18 mouse cellular contexts compared by ENCODE assay signal in the genomic region with DNA sequence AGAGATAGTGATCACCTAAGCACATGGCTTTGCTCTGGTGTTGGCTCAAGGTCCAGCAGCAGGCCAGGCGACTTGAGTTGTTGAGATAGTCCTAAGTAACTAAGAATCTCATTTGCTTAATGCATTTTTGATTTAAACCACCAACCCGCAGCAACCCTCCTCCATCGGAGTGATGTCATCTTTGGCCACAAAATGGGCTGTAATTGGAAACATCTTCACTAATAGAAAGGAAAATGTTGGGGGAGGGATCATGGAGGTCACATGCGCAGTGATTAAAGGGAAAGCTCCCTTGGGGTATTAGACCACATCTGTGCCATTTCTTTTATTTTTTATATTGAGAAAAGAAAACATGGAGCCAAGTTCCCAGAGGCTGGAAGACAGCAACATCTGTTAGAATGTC.
DNase-seq lines count a peak whose midpoint lies in the region; ATAC-seq lines count a peak whose summit lies in the region.
"Had no signal": no experiment of that assay in that cellular context is flagged by ENCODE, and none has a peak within 500 bp of the region (broad histone marks: within the 10 kb centered on the region; RNA-seq: fewer than 3 reads in every experiment).

No protein-coding gene starts in this region.

- no peak overlapping the region for H3K4me2 ChIP-seq in limb, embryonic 15.5 days
- H3K4me2 ChIP-seq: forebrain, embryonic 15.5 days; midbrain, embryonic 12.5 days had no signal

- 45% methylated on average over 4 of the region's 4 CpGs for WGBS in limb, embryonic 15.5 days

- no peaks in the 10 kb centered on the region for H3K9me3 ChIP-seq in limb, embryonic 15.5 days
- H3K9me3 ChIP-seq: forebrain, embryonic 15.5 days; midbrain, embryonic 12.5 days had no signal

- peak; percentile 35; the same call in 1 of the 2 replicates for ATAC-seq in limb, embryonic 15.5 days (ENCODE audit: insufficient number of reproducible peaks, low FRiP score, low TSS enrichment, low read depth)
- ATAC-seq: activated CD4-positive, CD25-positive, alpha-beta regulatory T cell, adult 4 months; CD4-positive, CD25-positive, alpha-beta regulatory T cell, adult 4 months; forebrain, embryonic 15.5 days; hindbrain, postnatal 0 days had no signal

- intact Hi-C loops in heart, postnatal 36 days (cut with DNase I): no loop called here

- H3K4me1 ChIP-seq in limb, embryonic 15.5 days: peaks cover 65% of the 10 kb centered on the region

- peaks cover 11% of the 10 kb centered on the region for H3K36me3 ChIP-seq in limb, embryonic 15.5 days

- H3K4me3 ChIP-seq in limb, embryonic 15.5 days: no peak overlapping the region
- H3K4me3 ChIP-seq: forebrain, embryonic 15.5 days; midbrain, embryonic 12.5 days had no signal

- H3K27me3 ChIP-seq in limb, embryonic 15.5 days: no peaks in the 10 kb centered on the region
- H3K27me3 ChIP-seq: forebrain, embryonic 15.5 days; midbrain, embryonic 12.5 days had no signal

- DNase-seq in heart, postnatal 4 days: peak; percentile 38
- no peak for DNase-seq in heart, postnatal 36 days
- DNase-seq in 3T3-L1 (ENCODE audit: low read depth, low spot score): peak; percentile 46
- peak; percentile 22 for DNase-seq in adipocyte (ENCODE audit: low spot score)
- DNase-seq in cerebellum, adult 9-11 months: no peak
- no peak for DNase-seq in layer of hippocampus, postnatal 14 days (ENCODE audit: low spot score in 2 of 2)
- DNase-seq: cerebellum, adult 11-12 months; gastrocnemius, postnatal 36 days; kidney, adult 8-10 months; lung, postnatal 14 days; spleen, adult 18-20 months had no signal

- no peak overlapping the region for H3K9ac ChIP-seq in limb, embryonic 15.5 days
- H3K9ac ChIP-seq: forebrain, embryonic 15.5 days; liver, embryonic 14.5 days; midbrain, embryonic 12.5 days had no signal

- H3K27ac ChIP-seq in limb, embryonic 15.5 days: peak overlapping the region; percentile 75
- H3K27ac ChIP-seq: forebrain, embryonic 15.5 days; liver, embryonic 14.5 days had no signal

Comparison
In these comparisons a context has a peak if more than half of its experiments do, and no peak if none do; other contexts are left out.
1. DNase-seq: peak in heart, postnatal 4 days (single experiment), 3T3-L1 (single experiment) and adipocyte (single experiment); none in heart, postnatal 36 days (0 of 2), cerebellum, adult 9-11 months (single experiment) and layer of hippocampus, postnatal 14 days (0 of 2).